Mouse (Mus musculus) telencephalon, adult 2 months (tissue): ENCODE measurements around the gene Chn2.

Source experiments
- DNase-seq: peaks from one replicate; pipeline ENCODE4 v3.0.0-alpha.2; 2011; ENCODE audit warnings: low read depth, low spot score

Gene Chn2

GRCm38 (mm10) chr6:54075419-54075818 is 36.1 kb downstream of the Chn2 start:
- DNase-seq, result no peak

- DNase-seq, result no peak
Measured at GRCm38 (mm10) chr6:54076625-54077024, 37.3 kb downstream of the Chn2 start.

GRCm38 (mm10) chr6:54078269-54078668 is 38.9 kb downstream of the Chn2 start:
- DNase-seq, result no peak

- no peak for DNase-seq
Measured at GRCm38 (mm10) chr6:54079881-54080280, 40.5 kb downstream of the Chn2 start.

DNA sequence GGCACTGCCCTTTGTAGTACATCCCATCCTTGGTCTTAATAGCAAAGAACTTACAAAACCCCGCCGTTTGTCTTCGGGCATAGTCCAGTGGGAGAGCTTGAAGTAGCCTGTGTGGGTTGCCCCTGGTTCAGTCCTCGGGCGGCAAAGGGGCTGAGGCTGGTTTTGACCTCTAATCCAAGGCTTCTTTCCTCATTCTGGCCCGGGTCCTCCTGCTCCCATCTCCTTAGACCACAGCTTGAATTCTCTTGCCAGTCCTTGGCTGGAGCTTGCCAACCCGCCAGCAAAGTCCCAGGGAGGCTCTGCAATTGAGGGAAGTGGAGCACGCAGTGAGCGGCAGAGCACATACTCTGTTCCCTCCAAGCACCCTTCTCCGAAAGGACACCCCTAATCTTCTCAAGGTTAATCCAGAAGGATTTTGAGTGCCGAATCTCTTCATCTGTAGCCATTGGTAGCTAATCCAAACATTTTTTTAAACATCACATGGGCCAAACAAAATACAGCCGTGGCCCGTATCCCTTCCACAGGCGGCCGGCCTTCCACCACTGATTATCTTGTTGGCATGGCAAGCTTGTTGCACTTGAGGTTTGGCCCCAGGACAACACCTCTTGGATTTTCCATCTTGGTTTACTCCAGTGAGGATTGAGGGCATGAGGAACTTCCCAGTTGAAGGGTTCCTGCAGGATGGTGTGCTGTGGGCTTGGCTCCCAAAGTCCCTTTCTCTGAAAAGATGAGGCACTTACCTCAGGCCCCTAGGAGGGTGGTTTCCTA is 41.3 kb downstream of the Chn2 start:
- no peak for DNase-seq

- peak; percentile 51 for DNase-seq
Measured at GRCm38 (mm10) chr6:54082576-54082975, 43.2 kb downstream of the Chn2 start.

GRCm38 (mm10) chr6:54084046-54084445 is 44.7 kb downstream of the Chn2 start:
- no peak for DNase-seq

- DNase-seq, result no peak
Measured at GRCm38 (mm10) chr6:54085009-54085408, 45.7 kb downstream of the Chn2 start.

DNA sequence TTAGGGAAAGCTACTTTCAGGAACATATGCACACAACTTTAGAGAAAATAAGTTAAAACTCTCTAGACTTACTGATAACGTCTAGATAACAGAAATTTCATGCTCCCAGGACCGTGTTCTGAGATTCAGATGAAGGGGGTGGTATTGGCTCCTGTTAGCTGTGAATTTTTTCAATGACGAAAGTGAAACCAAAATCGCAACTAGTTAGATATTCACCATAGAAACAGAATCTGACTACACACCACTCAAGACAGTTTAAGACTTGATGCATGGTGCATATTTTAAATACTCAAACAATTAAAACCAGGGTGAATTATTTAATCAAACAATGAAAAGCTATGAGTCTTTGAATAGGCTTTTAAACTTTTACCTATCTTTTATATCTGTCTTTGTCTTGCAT is 48.8 kb downstream of the Chn2 start:
- DNase-seq, result no peak

- no peak for DNase-seq
Measured at GRCm38 (mm10) chr6:54090822-54091221, 51.5 kb downstream of the Chn2 start.

DNA sequence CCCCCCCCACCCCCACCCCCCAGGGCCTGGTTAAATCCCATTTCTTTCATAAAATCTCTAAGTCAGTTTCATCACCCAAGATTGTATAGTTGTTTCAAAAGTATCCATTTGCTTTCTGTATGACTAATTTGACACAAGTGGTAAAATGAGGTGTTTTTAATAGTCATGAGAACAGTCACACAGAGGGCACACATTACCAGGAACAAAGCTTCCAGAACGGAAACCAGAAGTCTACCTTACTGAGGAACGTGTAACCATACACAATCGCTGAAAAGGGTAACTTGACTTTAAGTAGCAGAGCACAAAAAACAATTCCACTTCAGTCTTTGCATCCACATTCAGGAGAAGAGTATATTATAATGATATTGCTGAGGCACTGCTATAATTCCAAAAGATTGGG is 53.6 kb downstream of the Chn2 start:
- no peak for DNase-seq

- no peak for DNase-seq
Measured at GRCm38 (mm10) chr6:54096147-54096761, 56.9 kb downstream of the Chn2 start.

DNA sequence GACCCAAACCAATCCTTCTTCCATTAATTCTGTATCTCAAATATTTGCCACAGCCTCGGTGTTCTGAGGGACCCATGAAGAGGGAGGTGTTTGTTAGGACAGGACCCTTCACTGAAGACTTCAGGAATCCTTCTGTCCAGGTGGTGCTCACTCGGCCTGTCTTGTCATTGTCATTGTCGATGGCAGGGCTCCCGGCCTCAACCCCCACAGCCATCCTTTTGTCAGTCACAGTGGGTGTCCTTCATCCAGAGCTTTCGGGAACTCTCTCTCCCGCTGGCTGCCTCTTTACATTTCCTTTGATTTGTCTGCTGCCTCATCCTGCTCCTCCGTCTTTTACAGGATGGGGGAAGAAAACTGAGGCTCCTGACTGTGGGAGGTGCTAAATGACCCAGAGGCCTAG is 57.5 kb downstream of the Chn2 start:
- DNase-seq, result no peak

- no peak for DNase-seq
Measured at GRCm38 (mm10) chr6:54098339-54098738, 59.0 kb downstream of the Chn2 start.

DNA sequence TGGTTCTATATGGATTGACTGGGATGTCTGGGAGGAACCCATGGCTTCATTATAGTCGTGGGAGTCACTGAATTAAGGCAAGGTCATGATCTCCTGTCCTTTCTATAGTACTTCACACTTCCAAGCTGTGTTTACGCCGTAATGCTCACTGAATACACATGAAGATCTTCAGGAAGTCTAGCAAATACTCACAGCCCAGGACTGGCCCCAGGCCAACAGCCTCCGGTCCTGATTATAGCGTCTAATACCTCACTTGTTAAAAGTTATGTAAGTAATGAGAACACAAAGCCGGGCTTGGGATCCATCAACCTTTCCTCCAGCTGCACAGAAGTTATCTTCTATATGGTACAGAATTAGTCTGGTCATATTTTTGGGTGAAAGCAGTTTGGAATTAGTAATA is 60.3 kb downstream of the Chn2 start:
- no peak for DNase-seq

GRCm38 (mm10) chr6:54102210-54102609 is 62.9 kb downstream of the Chn2 start:
- DNase-seq, result no peak

- DNase-seq, result no peak
Measured at GRCm38 (mm10) chr6:54103276-54103975, 64.1 kb downstream of the Chn2 start.

GRCm38 (mm10) chr6:54111416-54111984 is 72.1 kb downstream of the Chn2 start:
- DNase-seq, result no peak

- DNase-seq, result no peak
Measured at GRCm38 (mm10) chr6:54113338-54113737, 74.0 kb downstream of the Chn2 start.

DNA sequence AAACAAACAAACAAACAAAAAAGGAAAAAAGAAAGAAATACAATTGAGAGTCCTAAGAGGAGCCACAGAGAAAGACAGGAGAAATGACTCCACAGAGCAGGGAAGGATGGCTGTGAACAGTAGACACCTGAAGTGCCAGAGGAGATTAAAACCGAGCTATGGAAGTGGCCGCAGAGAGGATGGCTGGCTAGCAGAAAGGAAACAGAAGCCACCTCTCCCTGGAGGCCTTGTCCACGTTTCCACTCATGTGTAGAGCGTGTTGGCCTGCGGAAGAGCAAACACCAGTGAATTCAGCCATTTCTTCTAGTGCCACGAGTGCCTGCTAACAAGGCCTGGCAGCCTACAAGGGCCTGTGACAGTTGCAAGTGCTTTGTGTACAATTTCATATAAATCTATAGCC is 75.1 kb downstream of the Chn2 start:
- DNase-seq, result no peak

DNA sequence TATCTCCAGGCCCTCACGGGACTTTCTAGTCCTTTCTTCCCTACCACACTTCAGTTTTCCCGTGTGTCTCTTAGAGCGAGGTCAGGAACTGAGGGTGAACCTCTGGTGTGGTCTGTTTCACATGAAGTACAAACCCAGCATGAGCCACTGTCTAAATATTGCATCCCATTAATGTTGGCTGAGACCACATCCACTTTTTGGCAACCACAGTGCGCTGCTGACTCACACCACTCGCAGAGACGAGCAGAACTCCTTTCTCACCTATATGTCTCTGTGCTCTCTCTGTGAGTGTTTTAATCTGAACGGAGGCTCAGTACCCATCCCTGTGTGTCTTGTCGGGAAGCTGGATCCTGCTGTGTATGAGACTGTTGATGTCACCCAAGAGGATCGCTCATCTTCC is 76.9 kb downstream of the Chn2 start:
- no peak for DNase-seq

DNA sequence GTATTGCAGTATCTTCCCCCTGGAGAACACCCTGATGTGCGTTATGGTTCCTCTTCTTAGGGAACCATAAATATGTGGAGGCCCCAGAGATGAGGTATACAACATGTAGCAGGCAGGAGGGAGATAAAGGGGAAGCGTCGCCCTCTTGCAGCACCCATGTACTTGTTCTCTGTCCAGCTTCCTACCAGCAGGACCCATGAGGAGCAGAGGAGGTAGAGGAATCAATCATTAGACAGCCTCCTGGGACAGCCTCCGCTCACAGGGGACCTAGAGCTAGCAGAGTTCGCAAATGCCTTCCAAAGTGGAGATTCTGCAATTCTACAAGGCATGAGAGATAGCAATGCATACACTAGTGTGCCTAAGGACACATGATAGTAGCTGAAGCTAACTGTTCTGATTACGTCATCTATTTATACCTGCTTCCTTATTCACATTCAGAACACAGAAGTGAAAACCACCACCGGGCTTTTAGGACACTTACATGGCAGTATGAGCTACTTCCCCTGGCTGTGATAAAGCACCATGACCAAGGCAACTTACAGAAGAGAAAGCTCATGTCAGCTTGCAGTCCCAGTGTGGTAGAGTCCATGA is 77.7 kb downstream of the Chn2 start:
- peak; percentile 33 for DNase-seq
